Mouse (Mus musculus): ENCODE results near the gene Mov10l1.

Gene Mov10l1

GRCm38 (mm10) chr15:89007781-89008180 is 25.1 kb downstream of the Mov10l1 start:
- in situ Hi-C loops (cut with MboI; ENCODE audit: low sequenced_read_pairs): no loop called here

- in situ Hi-C loops (cut with MboI; ENCODE audit: low sequenced_read_pairs): no loop called here
Observed at GRCm38 (mm10) chr15:89016722-89017121, 34.0 kb downstream of the Mov10l1 start.

- in situ Hi-C loops (cut with MboI; ENCODE audit: low sequenced_read_pairs): no loop called here
Observed at GRCm38 (mm10) chr15:89020085-89020484, 37.4 kb downstream of the Mov10l1 start.

- in situ Hi-C loops (cut with MboI; ENCODE audit: low sequenced_read_pairs): no loop called here
Observed at GRCm38 (mm10) chr15:89020492-89020891, 37.8 kb downstream of the Mov10l1 start.

GRCm38 (mm10) chr15:89044381-89044780 is 61.7 kb downstream of the Mov10l1 start:
- in situ Hi-C loops (cut with MboI; ENCODE audit: low sequenced_read_pairs): no loop called here

- in situ Hi-C loops (cut with MboI; ENCODE audit: low sequenced_read_pairs): no loop called here
Observed at GRCm38 (mm10) chr15:89046356-89046755, 63.6 kb downstream of the Mov10l1 start.

- in situ Hi-C loops (cut with MboI; ENCODE audit: low sequenced_read_pairs): no loop called here
Observed at GRCm38 (mm10) chr15:89054666-89055065, 72.0 kb downstream of the Mov10l1 start.

- in situ Hi-C loops (cut with MboI; ENCODE audit: low sequenced_read_pairs): no loop called here
Observed at GRCm38 (mm10) chr15:89058736-89059135, 76.0 kb downstream of the Mov10l1 start.

GRCm38 (mm10) chr15:89059161-89059931 is 76.6 kb downstream of the Mov10l1 start, which contains the start of gene Panx2:
Panx2 (plus strand) TSS chr15:89059734.
- in situ Hi-C loops (cut with MboI; ENCODE audit: low sequenced_read_pairs): no loop called here

GRCm38 (mm10) chr15:89060032-89060681 is 77.4 kb downstream of the Mov10l1 start:
- in situ Hi-C loops (cut with MboI; ENCODE audit: low sequenced_read_pairs): no loop called here

- in situ Hi-C loops (cut with MboI; ENCODE audit: low sequenced_read_pairs): no loop called here
Observed at GRCm38 (mm10) chr15:89060811-89061460, 78.2 kb downstream of the Mov10l1 start.

- in situ Hi-C loops (cut with MboI; ENCODE audit: low sequenced_read_pairs): no loop called here
Observed at GRCm38 (mm10) chr15:89061761-89062517, 79.2 kb downstream of the Mov10l1 start.

GRCm38 (mm10) chr15:89062518-89062910 is 79.8 kb downstream of the Mov10l1 start:
- in situ Hi-C loops (cut with MboI; ENCODE audit: low sequenced_read_pairs): no loop called here

- in situ Hi-C loops (cut with MboI; ENCODE audit: low sequenced_read_pairs): no loop called here
Observed at GRCm38 (mm10) chr15:89063001-89063400, 80.3 kb downstream of the Mov10l1 start.

GRCm38 (mm10) chr15:89063536-89063935 is 80.8 kb downstream of the Mov10l1 start:
- in situ Hi-C loops (cut with MboI; ENCODE audit: low sequenced_read_pairs): no loop called here

- in situ Hi-C loops (cut with MboI; ENCODE audit: low sequenced_read_pairs): no loop called here
Observed at GRCm38 (mm10) chr15:89064891-89065290, 82.2 kb downstream of the Mov10l1 start.

- in situ Hi-C loops (cut with MboI; ENCODE audit: low sequenced_read_pairs): no loop called here
Observed at GRCm38 (mm10) chr15:89067609-89068008, 84.9 kb downstream of the Mov10l1 start.

GRCm38 (mm10) chr15:89068226-89068625 is 85.5 kb downstream of the Mov10l1 start:
- in situ Hi-C loops (cut with MboI; ENCODE audit: low sequenced_read_pairs): no loop called here

- in situ Hi-C loops (cut with MboI; ENCODE audit: low sequenced_read_pairs): no loop called here
Observed at GRCm38 (mm10) chr15:89069336-89069840, 86.7 kb downstream of the Mov10l1 start.

GRCm38 (mm10) chr15:89070606-89071005 is 87.9 kb downstream of the Mov10l1 start:
- in situ Hi-C loops (cut with MboI; ENCODE audit: low sequenced_read_pairs): no loop called here

Measured in CH12F3 (cell line).